Mouse (Mus musculus): ENCODE data around the gene Rmi1. TPM values are rescaled to one million over a fixed set of nuclear protein-coding genes. Genes with fewer than 3 reads are reported as not detected.

Rmi1 gene
- polyA plus RNA-seq, 1 experiment = 31.7 TPM

DNA sequence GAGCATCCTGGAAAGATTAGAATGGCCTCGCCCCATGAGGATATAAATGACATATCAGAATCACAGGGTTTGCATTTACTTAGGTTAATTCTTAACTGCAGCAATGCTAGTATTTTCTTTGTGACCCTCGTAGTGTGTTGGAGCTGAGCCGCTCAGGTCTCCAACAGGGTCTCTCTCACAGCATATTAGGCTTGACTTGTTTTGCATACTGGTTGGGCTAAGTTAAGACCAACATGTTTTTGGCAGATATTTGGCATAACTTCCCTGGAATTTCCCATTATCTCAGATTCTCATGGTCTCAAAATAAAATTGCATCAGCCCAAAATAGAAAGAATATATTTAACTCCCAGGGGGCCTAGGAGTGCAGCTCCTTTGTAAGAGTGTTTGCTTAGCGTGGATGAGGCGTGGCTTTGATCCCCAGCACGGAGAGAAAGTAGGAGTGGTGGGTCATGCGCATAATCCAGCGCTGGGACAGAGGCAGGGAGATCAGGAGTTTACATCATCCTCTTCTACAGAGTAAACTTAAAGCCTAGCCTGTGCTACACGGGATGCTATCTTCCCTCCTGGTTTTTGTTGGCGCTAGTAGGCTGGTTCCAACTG, 21.1 kb downstream of the Rmi1 start:
- H3K27ac ChIP-seq (ENCODE audit: insufficient read depth, low read length) = no peak overlapping the region

GRCm38 (mm10) chr13:58439716-58440115, 37.7 kb downstream of the Rmi1 start:
- H3K4me1 ChIP-seq (ENCODE audit: control insufficient read depth, insufficient read depth, low read length) = peaks cover 2% of the 10 kb centered on the region
- H3K27ac ChIP-seq (ENCODE audit: insufficient read depth, low read length) = no peak overlapping the region
- no peak overlapping the region for H3K9ac ChIP-seq (ENCODE audit: low read depth, poor library complexity, severe bottlenecking)
- H3K27me3 ChIP-seq (ENCODE audit: control insufficient read depth, insufficient read depth, low read length, poor library complexity, severe bottlenecking) = no peaks in the 10 kb centered on the region; the same call in 1 of the 2 replicates
- no peak overlapping the region for H3K4me3 ChIP-seq (ENCODE audit: low read depth, low read length)
- no peak for TF ChIP-seq POLR2A (IDR thresholded peaks at IDR 0.05; ENCODE audit: insufficient read depth, low read length)
- no peak for TF ChIP-seq EP300 (IDR thresholded peaks at IDR 0.05; ENCODE audit: insufficient read depth, low read depth, low read length)
- no peak for TF ChIP-seq CTCF (IDR thresholded peaks at IDR 0.05; ENCODE audit: low read depth, low read length)
- no peaks in the 10 kb centered on the region for H3K9me3 ChIP-seq (replicated peaks; ENCODE audit: control insufficient read depth, insufficient read depth, low read length, poor library complexity, severe bottlenecking)
- no peaks in the 10 kb centered on the region for H3K36me3 ChIP-seq (ENCODE audit: control insufficient read depth, insufficient read depth, low read length, poor library complexity, severe bottlenecking)

More for the DNA sequence above, 21.1 kb downstream of the Rmi1 start:
- no peak overlapping the region for H3K9ac ChIP-seq (ENCODE audit: low read depth, poor library complexity, severe bottlenecking)
- no peak overlapping the region for H3K4me3 ChIP-seq (ENCODE audit: low read depth, low read length)
- H3K27me3 ChIP-seq (ENCODE audit: control insufficient read depth, insufficient read depth, low read length, poor library complexity, severe bottlenecking) = no peaks in the 10 kb centered on the region
- H3K36me3 ChIP-seq (ENCODE audit: control insufficient read depth, insufficient read depth, low read length, poor library complexity, severe bottlenecking) = no peaks in the 10 kb centered on the region
- H3K4me1 ChIP-seq (ENCODE audit: control insufficient read depth, insufficient read depth, low read length) = no peaks in the 10 kb centered on the region
- TF ChIP-seq CTCF (IDR thresholded peaks at IDR 0.05; ENCODE audit: low read depth, low read length) = no peak
- no peak for TF ChIP-seq POLR2A (IDR thresholded peaks at IDR 0.05; ENCODE audit: insufficient read depth, low read length)
- TF ChIP-seq EP300 (IDR thresholded peaks at IDR 0.05; ENCODE audit: insufficient read depth, low read depth, low read length) = no peak
- H3K9me3 ChIP-seq (replicated peaks; ENCODE audit: control insufficient read depth, insufficient read depth, low read length, poor library complexity, severe bottlenecking) = no peaks in the 10 kb centered on the region

DNA sequence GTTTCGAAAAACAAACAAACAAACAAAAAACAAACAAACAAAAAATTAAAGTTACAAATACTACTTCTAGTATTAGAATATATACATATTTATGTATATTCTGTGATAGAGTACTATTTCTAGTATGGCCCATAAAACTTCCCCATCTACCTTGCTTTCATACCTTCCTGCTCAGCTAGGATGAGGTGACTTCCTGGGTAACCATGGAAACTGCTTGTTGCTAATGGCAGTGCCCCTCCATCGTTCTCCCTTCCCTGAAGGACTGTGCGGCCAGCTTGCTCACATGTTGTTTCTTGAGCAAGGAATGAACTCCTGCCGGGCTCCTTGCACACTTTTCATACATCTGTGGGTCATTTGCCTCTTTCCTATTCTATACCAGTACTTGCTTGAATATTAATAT, 41.3 kb downstream of the Rmi1 start:
- Histone ChIP-seq H3K4me1 (ENCODE audit: control insufficient read depth, insufficient read depth, low read length) (peaks cover 2% of the 10 kb centered on the region), H3K27ac (ENCODE audit: insufficient read depth, low read length) (no peak overlapping the region), H3K36me3 (ENCODE audit: control insufficient read depth, insufficient read depth, low read length, poor library complexity, severe bottlenecking) (no peaks in the 10 kb centered on the region), H3K9ac (ENCODE audit: low read depth, poor library complexity, severe bottlenecking) (no peak overlapping the region), H3K4me3 (ENCODE audit: low read depth, low read length) (no peak overlapping the region), H3K9me3 (replicated peaks; ENCODE audit: control insufficient read depth, insufficient read depth, low read length, poor library complexity, severe bottlenecking) (no peaks in the 10 kb centered on the region), H3K27me3 (ENCODE audit: control insufficient read depth, insufficient read depth, low read length, poor library complexity, severe bottlenecking) (no peaks in the 10 kb centered on the region; the same call in 1 of the 2 replicates)
- TF ChIP-seq EP300 (IDR thresholded peaks at IDR 0.05; ENCODE audit: insufficient read depth, low read depth, low read length) (no peak), POLR2A (IDR thresholded peaks at IDR 0.05; ENCODE audit: insufficient read depth, low read length) (no peak), CTCF (IDR thresholded peaks at IDR 0.05; ENCODE audit: low read depth, low read length) (no peak)

DNA sequence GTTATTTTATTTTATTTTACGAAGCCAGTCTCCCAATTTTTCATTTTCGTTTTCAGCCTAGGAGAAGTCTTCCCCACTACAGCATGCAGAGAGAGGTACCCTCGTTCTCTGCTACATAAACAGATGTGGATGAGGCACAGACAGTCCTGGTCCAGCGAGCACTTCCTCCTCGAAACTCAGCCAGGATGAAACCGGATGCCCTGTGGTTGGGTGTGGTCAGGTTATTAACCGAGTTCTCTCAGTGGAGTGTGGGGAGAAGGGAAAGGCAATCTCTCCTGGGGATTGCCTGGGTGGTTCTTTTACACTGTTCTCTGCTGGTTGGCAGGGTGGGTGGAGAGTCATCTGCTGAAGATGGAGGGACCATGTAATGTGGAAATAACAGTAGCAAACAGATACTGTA, 41.7 kb downstream of the Rmi1 start:
- Histone ChIP-seq H3K27me3 (ENCODE audit: control insufficient read depth, insufficient read depth, low read length, poor library complexity, severe bottlenecking) (no peaks in the 10 kb centered on the region), H3K4me1 (ENCODE audit: control insufficient read depth, insufficient read depth, low read length) (peaks cover 2% of the 10 kb centered on the region), H3K36me3 (ENCODE audit: control insufficient read depth, insufficient read depth, low read length, poor library complexity, severe bottlenecking) (no peaks in the 10 kb centered on the region), H3K4me3 (ENCODE audit: low read depth, low read length) (no peak overlapping the region), H3K9me3 (replicated peaks; ENCODE audit: control insufficient read depth, insufficient read depth, low read length, poor library complexity, severe bottlenecking) (no peaks in the 10 kb centered on the region), H3K9ac (ENCODE audit: low read depth, poor library complexity, severe bottlenecking) (no peak overlapping the region), H3K27ac (ENCODE audit: insufficient read depth, low read length) (no peak overlapping the region)
- TF ChIP-seq EP300 (IDR thresholded peaks at IDR 0.05; ENCODE audit: insufficient read depth, low read depth, low read length) (no peak), POLR2A (IDR thresholded peaks at IDR 0.05; ENCODE audit: insufficient read depth, low read length) (no peak), CTCF (IDR thresholded peaks at IDR 0.05; ENCODE audit: low read depth, low read length) (no peak)

GRCm38 (mm10) chr13:58446541-58446940, 44.5 kb downstream of the Rmi1 start:
- no peak overlapping the region for H3K4me3 ChIP-seq (ENCODE audit: low read depth, low read length)
- H3K36me3 ChIP-seq (ENCODE audit: control insufficient read depth, insufficient read depth, low read length, poor library complexity, severe bottlenecking) = no peaks in the 10 kb centered on the region
- no peaks in the 10 kb centered on the region for H3K27me3 ChIP-seq (ENCODE audit: control insufficient read depth, insufficient read depth, low read length, poor library complexity, severe bottlenecking)
- TF ChIP-seq CTCF (IDR thresholded peaks at IDR 0.05; ENCODE audit: low read depth, low read length) (no peak), EP300 (IDR thresholded peaks at IDR 0.05; ENCODE audit: insufficient read depth, low read depth, low read length) (no peak), POLR2A (IDR thresholded peaks at IDR 0.05; ENCODE audit: insufficient read depth, low read length) (no peak)
- no peak overlapping the region for H3K27ac ChIP-seq (ENCODE audit: insufficient read depth, low read length)
- H3K9me3 ChIP-seq (replicated peaks; ENCODE audit: control insufficient read depth, insufficient read depth, low read length, poor library complexity, severe bottlenecking) = no peaks in the 10 kb centered on the region
- H3K9ac ChIP-seq (ENCODE audit: low read depth, poor library complexity, severe bottlenecking) = no peak overlapping the region
- peaks cover 2% of the 10 kb centered on the region for H3K4me1 ChIP-seq (ENCODE audit: control insufficient read depth, insufficient read depth, low read length)

DNA sequence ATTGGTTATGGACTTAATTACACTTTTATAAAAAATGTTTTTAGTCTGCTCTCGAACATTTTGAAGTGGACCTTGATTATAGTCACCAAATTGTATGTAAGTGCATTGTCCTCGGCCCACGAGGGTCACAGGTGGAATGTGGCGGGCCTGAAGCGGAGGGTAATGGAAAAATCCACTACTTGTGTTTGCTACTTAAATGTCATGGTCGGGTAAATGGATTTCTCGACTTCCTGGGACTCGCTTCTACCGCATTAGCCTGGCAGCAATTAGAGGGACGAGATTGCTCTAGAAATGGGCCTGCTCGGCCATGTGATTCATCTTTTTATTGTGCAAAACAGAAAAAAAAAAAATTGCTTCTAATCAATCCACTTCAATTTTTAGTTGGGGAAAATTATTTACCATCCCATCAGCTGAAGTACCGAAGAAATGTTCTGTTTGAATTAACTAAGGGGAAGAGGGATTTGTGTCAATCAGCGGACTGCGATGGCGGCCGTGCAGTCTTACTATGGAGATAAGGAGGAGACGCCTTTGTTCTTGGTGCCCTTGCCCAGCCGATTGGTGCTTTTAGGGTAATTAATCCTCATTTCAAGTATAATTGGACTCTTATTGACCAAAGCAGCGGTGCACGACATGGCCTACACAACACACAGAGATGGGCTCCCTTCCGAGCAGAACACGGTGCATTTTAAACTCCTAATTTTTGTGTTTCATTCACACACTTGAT, 48.6 kb downstream of the Rmi1 start:
- TF ChIP-seq EP300 (IDR thresholded peaks at IDR 0.05; ENCODE audit: insufficient read depth, low read depth, low read length) = no peak
- no peak for TF ChIP-seq POLR2A (IDR thresholded peaks at IDR 0.05; ENCODE audit: insufficient read depth, low read length)
- no peak for TF ChIP-seq CTCF (IDR thresholded peaks at IDR 0.05; ENCODE audit: low read depth, low read length)
- Histone ChIP-seq H3K9ac (ENCODE audit: low read depth, poor library complexity, severe bottlenecking) (no peak overlapping the region), H3K4me1 (ENCODE audit: control insufficient read depth, insufficient read depth, low read length) (no peaks in the 10 kb centered on the region), H3K27me3 (ENCODE audit: control insufficient read depth, insufficient read depth, low read length, poor library complexity, severe bottlenecking) (no peaks in the 10 kb centered on the region), H3K4me3 (ENCODE audit: low read depth, low read length) (no peak overlapping the region), H3K36me3 (ENCODE audit: control insufficient read depth, insufficient read depth, low read length, poor library complexity, severe bottlenecking) (no peaks in the 10 kb centered on the region), H3K9me3 (replicated peaks; ENCODE audit: control insufficient read depth, insufficient read depth, low read length, poor library complexity, severe bottlenecking) (no peaks in the 10 kb centered on the region), H3K27ac (ENCODE audit: insufficient read depth, low read length) (no peak overlapping the region)

All from ES-Bruce4 (cell line).